Mouse (Mus musculus) MEL (cell line): ENCODE results near the gene Ism1. TPM values are rescaled to one million over a fixed set of nuclear protein-coding genes. Genes with fewer than 3 reads are reported as not detected.

Source experiments
- DNase-seq: peaks from one replicate; pipeline ENCODE4 v3.0.0; 2011; ENCODE audit warnings: low read depth, low spot score
- H3K27ac ChIP-seq: 2 replicates; pipeline ENCODE4 v1.5.1; 2012; ENCODE audit warnings: low read depth, mild to moderate bottlenecking, control low read depth, low read length, moderate library complexity; ENCODE audit not compliant: control insufficient read depth
- H3K27me3 ChIP-seq, 2 experiments: fragments of 150-350 bp in 1 of 2; sonication (generic) in 1 of 2; 2 replicates each; pipeline ENCODE4 v1.6.1; 2012; ENCODE audit warnings: low read length in 2 of 2, mild to moderate bottlenecking in 2 of 2, improper control_type of control experiment in 1 of 2, moderate library complexity in 1 of 2; ENCODE audit not compliant: insufficient read depth in 2 of 2, control insufficient read depth in 1 of 2
- H3K36me3 ChIP-seq, 2 experiments: 2 replicates each; pipeline ENCODE4 v1.6.1; 2012 to 2014; ENCODE audit warnings: low read length in 2 of 2, improper control_type of control experiment in 1 of 2, inconsistent platforms in 1 of 2, mild to moderate bottlenecking in 1 of 2; ENCODE audit not compliant: insufficient read depth in 2 of 2, control insufficient read depth in 1 of 2
- H3K4me1 ChIP-seq, 2 experiments: fragments of 150-350 bp in 1 of 2; sonication (generic) in 1 of 2; 2 replicates each; pipeline ENCODE4 v1.6.1; 2012; ENCODE audit warnings: low read length in 2 of 2, improper control_type of control experiment in 1 of 2, mild to moderate bottlenecking in 1 of 2; ENCODE audit not compliant: insufficient read depth in 2 of 2, control insufficient read depth in 1 of 2
- H3K4me3 ChIP-seq, 2 experiments: fragments of 150-350 bp in 1 of 2; sonication (generic) in 1 of 2; 2 replicates each; pipeline ENCODE4 v1.5.1; 2012; ENCODE audit warnings: low read depth in 2 of 2, low read length in 2 of 2, mild to moderate bottlenecking in 2 of 2, moderate library complexity in 2 of 2, control low read depth in 1 of 2, improper control_type of control experiment in 1 of 2; ENCODE audit not compliant: control insufficient read depth in 1 of 2, insufficient read depth in 1 of 2
- H3K79me2 ChIP-seq: 2 replicates; pipeline ENCODE4 v1.6.1; 2012; ENCODE audit warnings: mild to moderate bottlenecking, low read length, moderate library complexity; ENCODE audit not compliant: control insufficient read depth, poor library complexity, insufficient read depth
- H3K9ac ChIP-seq: 2 replicates; pipeline ENCODE4 v1.6.1; 2012; ENCODE audit warnings: low read depth, mild to moderate bottlenecking, control low read depth, low read length, moderate library complexity; ENCODE audit not compliant: control insufficient read depth, poor library complexity, severe bottlenecking
- H3K9me3 ChIP-seq: fragments of 150-350 bp; sonication (generic); replicated peaks from 2 replicates; pipeline ENCODE4 v1.6.1; 2012; ENCODE audit warnings: mild to moderate bottlenecking, low read length, improper control_type of control experiment, moderate library complexity; ENCODE audit not compliant: insufficient read depth
- BHLHE40 ChIP-seq: IDR thresholded peaks from 2 replicates; pipeline ENCODE4 v1.6.1; 2012; ENCODE audit warnings: low read depth, mild to moderate bottlenecking, inconsistent platforms, low read length, improper control_type of control experiment, borderline replicate concordance
- CTCF ChIP-seq, 3 experiments: IDR thresholded peaks in 2 of 3; conservative IDR thresholded peaks in 1 of 3; 2 replicates each; pipeline ENCODE4 v1.5.1; 2011 to 2012; ENCODE audit warnings: low read length in 3 of 3, low read depth in 2 of 3, mild to moderate bottlenecking in 2 of 3, improper control_type of control experiment in 1 of 3, inconsistent platforms in 1 of 3, mixed read lengths in 1 of 3, moderate library complexity in 1 of 3; ENCODE audit not compliant: control insufficient read depth in 1 of 3, insufficient read depth in 1 of 3, poor library complexity in 1 of 3, severe bottlenecking in 1 of 3
- E2F4 ChIP-seq: IDR thresholded peaks from 2 replicates; pipeline ENCODE4 v1.6.1; 2011; ENCODE audit warnings: low read depth, low read length, improper control_type of control experiment, borderline replicate concordance
- ELF1 ChIP-seq: IDR thresholded peaks from 2 replicates; pipeline ENCODE4 v1.6.1; 2014; ENCODE audit warnings: low read depth, mild to moderate bottlenecking, inconsistent platforms, low read length, improper control_type of control experiment, moderate library complexity
- ETS1 ChIP-seq: IDR thresholded peaks from 2 replicates; pipeline ENCODE4 v1.6.1; 2012; ENCODE audit warnings: low read depth, mild to moderate bottlenecking, inconsistent platforms, low read length, improper control_type of control experiment, moderate library complexity
- KAT2A ChIP-seq: conservative IDR thresholded peaks from 2 replicates; pipeline ENCODE4 v1.6.1; 2012; ENCODE audit warnings: low read depth, low read length, improper control_type of control experiment, inconsistent platforms
- MEF2A ChIP-seq: IDR thresholded peaks from 2 replicates; pipeline ENCODE4 v1.6.1; 2014; ENCODE audit warnings: low read depth, mild to moderate bottlenecking, inconsistent platforms, low read length, improper control_type of control experiment; ENCODE audit not compliant: poor library complexity, insufficient replicate concordance, severe bottlenecking; ENCODE audit errors: extremely low read depth
- MXI1 ChIP-seq: IDR thresholded peaks from 2 replicates; pipeline ENCODE4 v1.6.1; 2011; ENCODE audit warnings: mild to moderate bottlenecking, low read depth, low read length, improper control_type of control experiment
- MYC ChIP-seq: IDR thresholded peaks from 2 replicates; pipeline ENCODE4 v1.6.1; 2011; ENCODE audit warnings: low read depth, mild to moderate bottlenecking, low read length, improper control_type of control experiment, moderate library complexity
- POLR2A ChIP-seq, 2 experiments: IDR thresholded peaks; 2 replicates each; pipeline ENCODE4 v1.6.1; 2011 to 2012; ENCODE audit warnings: low read length in 2 of 2, mild to moderate bottlenecking in 2 of 2, control low read depth in 1 of 2, improper control_type of control experiment in 1 of 2, low read depth in 1 of 2, moderate library complexity in 1 of 2; ENCODE audit not compliant: control insufficient read depth in 1 of 2, insufficient read depth in 1 of 2, poor library complexity in 1 of 2
- POLR2AphosphoS5 ChIP-seq: IDR thresholded peaks from 2 replicates; pipeline ENCODE4 v1.6.1; 2012; ENCODE audit warnings: low read depth, borderline replicate concordance, mild to moderate bottlenecking, inconsistent platforms, low read length, moderate library complexity, mixed read lengths
- RAD21 ChIP-seq: IDR thresholded peaks from 2 replicates; pipeline ENCODE4 v1.6.1; 2011; ENCODE audit warnings: mild to moderate bottlenecking, low read depth, low read length, improper control_type of control experiment
- RCOR1 ChIP-seq: IDR thresholded peaks from 2 replicates; pipeline ENCODE4 v1.6.1; 2012; ENCODE audit warnings: low read depth, mild to moderate bottlenecking, inconsistent platforms, low read length, improper control_type of control experiment
- SMC3 ChIP-seq: IDR thresholded peaks from 2 replicates; pipeline ENCODE4 v1.6.1; 2011; ENCODE audit warnings: low read depth, low read length, improper control_type of control experiment
- TAL1 ChIP-seq: IDR thresholded peaks from 2 replicates; pipeline ENCODE4 v1.6.1; 2012; ENCODE audit warnings: mild to moderate bottlenecking, inconsistent platforms, low read length, moderate library complexity, mixed read lengths
- UBTF ChIP-seq: IDR thresholded peaks from 2 replicates; pipeline ENCODE4 v1.6.1; 2012; ENCODE audit warnings: low read depth, mild to moderate bottlenecking, inconsistent platforms, low read length, improper control_type of control experiment, moderate library complexity, borderline replicate concordance; ENCODE audit not compliant: insufficient read depth
- USF1 ChIP-seq: IDR thresholded peaks from 2 replicates; pipeline ENCODE4 v1.6.1; 2014; ENCODE audit warnings: low read depth, mild to moderate bottlenecking, inconsistent platforms, low read length, improper control_type of control experiment, moderate library complexity
- USF2 ChIP-seq, 2 experiments: IDR thresholded peaks; 2 replicates each; pipeline ENCODE4 v1.6.1; 2011 to 2012; ENCODE audit warnings: improper control_type of control experiment in 2 of 2, low read length in 2 of 2, borderline replicate concordance in 1 of 2, inconsistent platforms in 1 of 2, low read depth in 1 of 2, mild to moderate bottlenecking in 1 of 2; ENCODE audit not compliant: insufficient read depth in 1 of 2
- ZC3H11A ChIP-seq: IDR thresholded peaks from 2 replicates; pipeline ENCODE4 v1.6.1; 2012; ENCODE audit warnings: low read depth, mild to moderate bottlenecking, inconsistent platforms, low read length, improper control_type of control experiment
- ZMIZ1 ChIP-seq: IDR thresholded peaks from 2 replicates; pipeline ENCODE4 v1.6.1; 2012; ENCODE audit warnings: low read depth, mild to moderate bottlenecking, inconsistent platforms, low read length, improper control_type of control experiment, moderate library complexity
- polyA plus RNA-seq, 2 experiments: library from polyadenylated mRNA; stranded (reverse) in 1 of 2; unstranded in 1 of 2; fragments of >175 nt in 1 of 2; fragments of >200 nt in 1 of 2; gene quantifications; 2 replicates each; pipeline versions ENCODE4 v1.2.1 to v1.2.4; 2012; ENCODE audit warnings: low replicate concordance in 2 of 2, low read depth in 1 of 2; ENCODE audit not compliant: insufficient read length in 2 of 2, insufficient read depth in 1 of 2, missing spikeins in 1 of 2
- total RNA-seq: library from RNA; depleted of rRNA; stranded (reverse); fragments of 300-350 nt; gene quantifications from 2 replicates; pipeline ENCODE4 v1.2.3, GENCODE M21; 2012

The Ism1 gene
- total and polyA plus RNA-seq, 3 experiments: not detected

GRCm38 (mm10) chr2:139778283-139778682, 100.3 kb downstream of the Ism1 start:
- H3K4me3 ChIP-seq: no peak overlapping the region
- no peaks in the 10 kb centered on the region for H3K4me1 ChIP-seq
- peak; percentile 39 for DNase-seq
- H3K9ac ChIP-seq: no peak overlapping the region
- H3K79me2 ChIP-seq: no peaks in the 10 kb centered on the region
- H3K36me3 ChIP-seq: no peaks in the 10 kb centered on the region
- TF ChIP-seq POLR2AphosphoS5: no peak
- peak; percentile 68 for TF ChIP-seq SMC3
- peak; percentile 55 for TF ChIP-seq RAD21
- peak; percentile 18 to 61 (median 61); a peak in 5 of 6 replicates for TF ChIP-seq CTCF (IDR thresholded peaks at IDR 0.05 in 2 of 3, conservative IDR thresholded peaks at IDR 0.05 in 1 of 3; ENCODE audit: control insufficient read depth in 1 of 3, insufficient read depth in 1 of 3, low read depth in 2 of 3, low read length in 3 of 3, poor library complexity in 1 of 3, severe bottlenecking in 1 of 3)
- peak; percentile 58 for TF ChIP-seq ZC3H11A
- no peaks in the 10 kb centered on the region for H3K9me3 ChIP-seq
- no peaks in the 10 kb centered on the region for H3K27me3 ChIP-seq
- H3K27ac ChIP-seq: no peak overlapping the region

GRCm38 (mm10) chr2:139783318-139783850, 105.4 kb downstream of the Ism1 start:
- H3K27me3 ChIP-seq: no peaks in the 10 kb centered on the region
- no peak overlapping the region for H3K9ac ChIP-seq
- no peak overlapping the region for H3K27ac ChIP-seq
- H3K4me3 ChIP-seq: no peak overlapping the region
- TF ChIP-seq ZC3H11A (no peak), SMC3 (no peak), MYC (no peak), BHLHE40 (no peak), ETS1 (no peak), KAT2A (no peak), UBTF (no peak), MXI1 (no peak), MEF2A (no peak), RCOR1 (no peak), ZMIZ1 (no peak), RAD21 (no peak), POLR2A (IDR thresholded peaks at IDR 0.05; ENCODE audit: control insufficient read depth in 1 of 2, insufficient read depth in 1 of 2, low read depth in 1 of 2, low read length in 2 of 2, poor library complexity in 1 of 2) (no peak), E2F4 (no peak), USF1 (no peak), ELF1 (no peak), TAL1 (no peak), USF2 (IDR thresholded peaks at IDR 0.05; ENCODE audit: borderline replicate concordance in 1 of 2, insufficient read depth in 1 of 2, low read depth in 1 of 2, low read length in 2 of 2) (no peak)
- TF ChIP-seq, all 39 proteins: peak for 0
- H3K36me3 ChIP-seq: no peaks in the 10 kb centered on the region
- H3K79me2 ChIP-seq: no peaks in the 10 kb centered on the region
- H3K9me3 ChIP-seq: no peaks in the 10 kb centered on the region
- H3K4me1 ChIP-seq: no peaks in the 10 kb centered on the region
- no peak for DNase-seq
